32 mouse cellular contexts compared by ENCODE assay signal in genomic region chr4:143106566-143106965, GRCm38 (mm10).
DNase-seq lines count a peak whose midpoint lies in the region; ATAC-seq and TF ChIP-seq lines count a peak whose summit lies in the region.
"Had no signal": no experiment of that assay in that cellular context is flagged by ENCODE, and none has a peak within 500 bp of the region (broad histone marks: within the 10 kb centered on the region; RNA-seq: fewer than 3 reads in every experiment).

No protein-coding gene starts in this region.

- WGBS in liver, postnatal 0 days (ENCODE audit: insufficient replicate concordance) = 50% methylated on average over 2 of the region's 2 CpGs
- 44% methylated on average over 2 of the region's 2 CpGs for WGBS in liver, embryonic 11.5 days

- H3K4me2 ChIP-seq in liver, postnatal 0 days (ENCODE audit: low read depth, low read length) = no peak overlapping the region; the same call in 1 of the 2 replicates
- H3K4me2 ChIP-seq in liver, embryonic 11.5 days = no peak overlapping the region
- H3K4me2 ChIP-seq: embryonic facial prominence, embryonic 12.5 days; heart, embryonic 13.5 days; hindbrain, embryonic 15.5 days had no signal

- TF ChIP-seq CTCF in liver, postnatal 0 days (IDR thresholded peaks at IDR 0.05; ENCODE audit: low read depth) = no peak
- TF ChIP-seq CTCF in MEL (IDR thresholded peaks at IDR 0.05 in 2 of 3, conservative IDR thresholded peaks at IDR 0.05 in 1 of 3; ENCODE audit: control insufficient read depth in 1 of 3, insufficient read depth in 1 of 3, low read depth in 2 of 3, low read length in 3 of 3, poor library complexity in 1 of 3, severe bottlenecking in 1 of 3) = no peak

- peak overlapping the region; percentile 71 for H3K27ac ChIP-seq in liver, postnatal 0 days (ENCODE audit: low read depth)
- H3K27ac ChIP-seq in liver, embryonic 11.5 days (ENCODE audit: low read depth, low read length) = no peak overlapping the region
- peak overlapping the region; percentile 41 for H3K27ac ChIP-seq in MEL (ENCODE audit: control insufficient read depth, low read depth, low read length)
- H3K27ac ChIP-seq: embryonic facial prominence, embryonic 12.5 days; gastrocnemius, adult 2 months; heart, embryonic 13.5 days; hindbrain, embryonic 15.5 days; layer of hippocampus, adult 2 months; left cerebral cortex, adult 2 months; macrophage; midbrain, embryonic 10.5 days had no signal

- no peaks in the 10 kb centered on the region for H3K79me2 ChIP-seq in MEL (ENCODE audit: control insufficient read depth, insufficient read depth, low read length, poor library complexity)

- H3K9me3 ChIP-seq in liver, postnatal 0 days (ENCODE audit: low read length) = no peaks in the 10 kb centered on the region
- H3K9me3 ChIP-seq in liver, embryonic 11.5 days (ENCODE audit: control insufficient read depth, low read length) = no peaks in the 10 kb centered on the region
- H3K9me3 ChIP-seq in MEL (replicated peaks; ENCODE audit: insufficient read depth, low read length) = no peaks in the 10 kb centered on the region
- H3K9me3 ChIP-seq: embryonic facial prominence, embryonic 12.5 days; heart, embryonic 13.5 days; hindbrain, embryonic 10.5 days; hindbrain, embryonic 15.5 days; midbrain, embryonic 10.5 days had no signal

- intact Hi-C loops in left cerebral cortex, postnatal 25 days (cut with DNase I) = no loop called here

- TF ChIP-seq EP300 in liver, postnatal 0 days (IDR thresholded peaks at IDR 0.05; ENCODE audit: low read depth) = no peak
- no peak for TF ChIP-seq EP300 in MEL (IDR thresholded peaks at IDR 0.05; ENCODE audit: low read depth in 1 of 2, low read length in 2 of 2)

- peaks cover 18% of the 10 kb centered on the region; the same call in 1 of the 2 replicates for H3K36me3 ChIP-seq in liver, postnatal 0 days (replicated peaks; ENCODE audit: insufficient read depth, low read length)
- no peaks in the 10 kb centered on the region for H3K36me3 ChIP-seq in liver, embryonic 11.5 days (ENCODE audit: control insufficient read depth, insufficient read depth, low read length)
- H3K36me3 ChIP-seq in MEL (ENCODE audit: control insufficient read depth in 1 of 2, insufficient read depth in 2 of 2, low read length in 2 of 2) = peaks cover 0 to 7% of the 10 kb centered on the region in 2 experiments; a peak in 1 of 4 replicates
- H3K36me3 ChIP-seq in splenic B cell, adult 2 months (ENCODE audit: control insufficient read depth, insufficient read depth, low read length, poor library complexity, severe bottlenecking) = peaks cover 11% of the 10 kb centered on the region

- H3K4me1 ChIP-seq in liver, postnatal 0 days (ENCODE audit: insufficient read depth) = peaks cover 8% of the 10 kb centered on the region; the same call in 1 of the 2 replicates
- no peaks in the 10 kb centered on the region; the same call in 1 of the 2 replicates for H3K4me1 ChIP-seq in liver, embryonic 11.5 days (replicated peaks; ENCODE audit: control insufficient read depth, insufficient read depth, low read length)
- H3K4me1 ChIP-seq in MEL (ENCODE audit: control insufficient read depth in 1 of 2, insufficient read depth in 2 of 2, low read length in 2 of 2) = peaks cover 6 to 17% of the 10 kb centered on the region in 2 experiments; a peak in 3 of 4 replicates
- H3K4me1 ChIP-seq: embryonic facial prominence, embryonic 12.5 days had no signal

- TF ChIP-seq POLR2A in MEL (IDR thresholded peaks at IDR 0.05; ENCODE audit: control insufficient read depth in 1 of 2, insufficient read depth in 1 of 2, low read depth in 1 of 2, low read length in 2 of 2, poor library complexity in 1 of 2) = no peak

- DNase-seq in liver, postnatal 0 days = peak; percentile 35
- no peak for DNase-seq in liver, embryonic 11.5 days (ENCODE audit: low spot score)
- peak; percentile 69 for DNase-seq in MEL (ENCODE audit: low read depth, low spot score)
- peak; percentile 46 for DNase-seq in splenic B cell, adult 2 months (ENCODE audit: low read depth, low spot score)
- DNase-seq in left cerebral cortex, postnatal 25 days (ENCODE audit: low spot score in 2 of 2) = no peak
- DNase-seq in heart, adult 11 months = no peak
- no peak for DNase-seq in right cerebral cortex, postnatal 25 days
- DNase-seq: adrenal gland, adult 8-10 months; B cell, adult 2 months; cerebellum, adult 8-10 months; cerebellum, postnatal 36 days; embryo, embryonic 11 days; gastrocnemius, adult 2 months; gastrocnemius, postnatal 36 days; heart, postnatal 10 days; kidney, adult 2 months; kidney, postnatal 36 days; lung, adult 2 months; lung, postnatal 10 days; right cerebral cortex, adult 18-20 months; thymus, postnatal 14 days had no signal

- no peak for TF ChIP-seq RAD21 in MEL (IDR thresholded peaks at IDR 0.05; ENCODE audit: low read depth, low read length)

- H3K27me3 ChIP-seq in liver, postnatal 0 days (ENCODE audit: insufficient read depth, low read length) = no peaks in the 10 kb centered on the region
- no peaks in the 10 kb centered on the region for H3K27me3 ChIP-seq in liver, embryonic 11.5 days (replicated peaks; ENCODE audit: control insufficient read depth, insufficient read depth, low read length)
- H3K27me3 ChIP-seq in MEL (ENCODE audit: control insufficient read depth in 1 of 2, insufficient read depth in 2 of 2, low read length in 2 of 2) = no peaks in the 10 kb centered on the region
- H3K27me3 ChIP-seq in splenic B cell, adult 2 months (ENCODE audit: control insufficient read depth, insufficient read depth, low read length, poor library complexity, severe bottlenecking) = no peaks in the 10 kb centered on the region
- H3K27me3 ChIP-seq: embryonic facial prominence, embryonic 12.5 days; hindbrain, embryonic 15.5 days had no signal

- H3K9ac ChIP-seq in liver, postnatal 0 days (replicated peaks) = no peak overlapping the region
- no peak overlapping the region for H3K9ac ChIP-seq in liver, embryonic 11.5 days (ENCODE audit: low read depth, low read length)
- H3K9ac ChIP-seq in MEL (ENCODE audit: control insufficient read depth, low read depth, low read length, poor library complexity, severe bottlenecking) = no peak overlapping the region
- H3K9ac ChIP-seq: embryonic facial prominence, embryonic 12.5 days; heart, embryonic 13.5 days; hindbrain, embryonic 15.5 days had no signal

- H3K4me3 ChIP-seq in liver, postnatal 0 days (ENCODE audit: low read depth, low read length) = no peak overlapping the region
- no peak overlapping the region for H3K4me3 ChIP-seq in liver, embryonic 11.5 days (ENCODE audit: low read depth, low read length)
- H3K4me3 ChIP-seq in MEL (ENCODE audit: control insufficient read depth in 1 of 2, insufficient read depth in 1 of 2, low read depth in 2 of 2, low read length in 2 of 2) = no peak overlapping the region
- H3K4me3 ChIP-seq: embryonic facial prominence, embryonic 12.5 days; gastrocnemius, adult 2 months; heart, embryonic 13.5 days; hindbrain, embryonic 10.5 days; hindbrain, embryonic 15.5 days; layer of hippocampus, adult 2 months; left cerebral cortex, adult 2 months; midbrain, embryonic 10.5 days had no signal

- peak; percentile 20; the same call in 1 of the 2 replicates for ATAC-seq in liver, postnatal 0 days
- no peak for ATAC-seq in liver, embryonic 11.5 days (replicated peaks; ENCODE audit: low FRiP score)
- ATAC-seq in granulocyte monocyte progenitor cell, adult 5-6 weeks (replicated peaks; ENCODE audit: poor library complexity, severe bottlenecking) = peak; percentile 61
- ATAC-seq: forebrain, embryonic 16.5 days; midbrain, embryonic 16.5 days had no signal

TF ChIP-seq in MEL, 35 proteins besides CTCF, POLR2A, EP300 and RAD21:
- TF ChIP-seq MAX (IDR thresholded peaks at IDR 0.05; ENCODE audit: low read length) = peak; percentile 41; the same call in 1 of the 2 replicates
- no peak for TF ChIP-seq SIN3A (IDR thresholded peaks at IDR 0.05; ENCODE audit: low read length)

Comparison
In these comparisons a context has a peak if more than half of its experiments do, and no peak if none do; other contexts are left out.
1. DNase-seq: peak in liver, postnatal 0 days (single experiment), MEL (single experiment) and splenic B cell, adult 2 months (single experiment); none in liver, embryonic 11.5 days (single experiment), left cerebral cortex, postnatal 25 days (0 of 2), heart, adult 11 months (single experiment) and right cerebral cortex, postnatal 25 days (single experiment).